Mouse (Mus musculus): ENCODE measurements around the gene Clta. TPM values are rescaled to one million over a fixed set of nuclear protein-coding genes. Genes with fewer than 3 reads are reported as not detected.

Gene Clta
- 312 and 355 TPM in 2 replicates for polyA plus RNA-seq (2012; ENCODE audit: low replicate concordance)

GRCm38 (mm10) chr4:44004126-44004525, at the start of gene Clta:
TSS of gene Clta (plus strand) at chr4:44004452.

GRCm38 (mm10) chr4:43957292-43957845, 46.9 kb upstream of the Clta start, which contains the start of gene Glipr2:
TSS of gene Glipr2 (plus strand) at chr4:43957401.

GRCm38 (mm10) chr4:43983181-43983580, 21.1 kb upstream of the Clta start, which contains the start of gene Ccin:
TSS of gene Ccin (plus strand) at chr4:43983483.

Other genes with a start within 250 kb of the Clta start
- gene Olfr159, start 233.4 kb upstream of the Clta start, polyA plus RNA-seq (2012; ENCODE audit: low replicate concordance) = not detected in 2 replicates
- not detected in 2 replicates for gene Olfr156, start 180.6 kb upstream of the Clta start, polyA plus RNA-seq (2012; ENCODE audit: low replicate concordance)
- gene Olfr157, start 164.3 kb upstream of the Clta start, polyA plus RNA-seq (2012; ENCODE audit: low replicate concordance) = not detected in 2 replicates
- not detected in 2 replicates for gene Olfr155, start 152.9 kb upstream of the Clta start, polyA plus RNA-seq (2012; ENCODE audit: low replicate concordance)
- 0.30 TPM in 1 of 2 replicates, not detected in the other for gene Reck, start 128.9 kb upstream of the Clta start, polyA plus RNA-seq (2012; ENCODE audit: low replicate concordance)
- 3.6 and 23.8 TPM in 2 replicates for gene Glipr2, start 47.1 kb upstream of the Clta start, polyA plus RNA-seq (2012; ENCODE audit: low replicate concordance)
- gene Ccin, start 21.0 kb upstream of the Clta start, polyA plus RNA-seq (2012; ENCODE audit: low replicate concordance) = not detected in 2 replicates
- 55.3 and 67.1 TPM in 2 replicates for gene Gne, start 79.7 kb downstream of the Clta start, polyA plus RNA-seq (2012; ENCODE audit: low replicate concordance)
- 13.0 and 18.5 TPM in 2 replicates for gene Rnf38, start 229.3 kb downstream of the Clta start, polyA plus RNA-seq (2012; ENCODE audit: low replicate concordance)